Mouse (Mus musculus) adrenal gland, adult 2 months (tissue): ENCODE measurements at regions not wholly inside any gene's neighbourhood (a gene's known extent, or its start where the extent isn't known, plus 50 kb on each side); places are given as distances from the start of the nearest gene placed in this dataset.
A peak's percentile ranks its signal among the peaks of the same experiment; 100 is the strongest.
"Not testable (repeated sequence)": the region's sequence is repeated elsewhere in the genome, so short reads cannot be mapped to it uniquely, and the experiment has no call there.

Experiments
- DNase-seq: peaks from one replicate; pipeline ENCODE4 v3.0.0; 2021

DNA sequence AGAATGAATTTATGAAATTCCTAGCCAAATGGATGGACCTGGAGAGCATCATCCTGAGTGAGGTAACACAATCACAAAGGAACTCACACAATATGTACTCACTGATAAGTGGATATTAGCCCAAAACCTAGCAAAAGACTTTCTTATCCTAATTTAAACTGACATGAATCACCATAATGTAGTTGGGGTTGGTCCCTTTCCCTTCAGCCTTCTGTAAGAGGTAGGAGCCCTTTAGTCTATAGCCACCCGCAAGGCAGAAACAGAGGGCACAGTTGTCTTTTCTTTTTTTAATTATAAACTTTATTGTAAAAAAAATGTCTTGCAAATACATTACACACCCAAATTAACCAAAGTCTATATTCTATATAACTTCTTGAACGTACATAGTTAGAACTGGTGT is 81.3 kb downstream of the Ogfrl1 start:
- DNase-seq, result not testable (repeated sequence)

DNA sequence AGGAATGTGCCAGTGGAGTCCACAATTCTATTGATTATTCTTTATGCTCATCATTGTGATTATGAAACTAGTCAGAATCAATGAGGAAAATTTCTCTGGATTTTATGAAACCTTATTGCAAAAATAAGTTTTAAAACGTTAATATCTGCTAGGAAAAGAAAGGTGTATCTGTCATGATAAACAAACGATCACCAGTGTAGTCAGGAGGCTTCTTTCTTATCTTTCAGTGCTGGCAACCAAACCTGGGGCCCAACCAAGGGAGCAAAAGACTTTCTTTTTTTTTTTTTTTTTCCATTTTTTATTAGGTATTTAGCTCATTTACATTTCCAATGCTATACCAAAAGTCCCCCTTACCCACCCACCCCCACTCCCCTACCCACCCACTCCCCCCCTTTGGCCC is 82.7 kb downstream of the Ogfrl1 start:
- not testable (repeated sequence) for DNase-seq

DNA sequence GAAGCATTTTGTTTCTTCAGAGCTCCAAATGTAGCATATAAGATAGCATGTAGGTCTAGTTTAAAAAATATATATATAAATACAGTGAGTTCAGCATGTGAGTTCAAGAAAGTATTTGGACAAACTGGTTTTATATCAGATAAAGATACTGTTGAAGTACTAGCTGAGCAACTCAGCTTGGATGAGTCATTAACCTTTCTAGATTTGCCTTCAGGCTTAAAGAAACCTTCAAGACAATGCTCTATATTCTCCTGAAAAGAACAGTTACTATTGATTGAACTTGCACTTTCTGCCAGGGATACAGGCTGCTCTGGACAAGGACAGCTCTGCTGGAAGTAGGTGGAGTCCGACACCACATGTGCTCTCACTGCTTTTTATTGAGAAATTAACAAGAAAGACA is 104.9 kb downstream of the Ogfrl1 start:
- no peak for DNase-seq

DNA sequence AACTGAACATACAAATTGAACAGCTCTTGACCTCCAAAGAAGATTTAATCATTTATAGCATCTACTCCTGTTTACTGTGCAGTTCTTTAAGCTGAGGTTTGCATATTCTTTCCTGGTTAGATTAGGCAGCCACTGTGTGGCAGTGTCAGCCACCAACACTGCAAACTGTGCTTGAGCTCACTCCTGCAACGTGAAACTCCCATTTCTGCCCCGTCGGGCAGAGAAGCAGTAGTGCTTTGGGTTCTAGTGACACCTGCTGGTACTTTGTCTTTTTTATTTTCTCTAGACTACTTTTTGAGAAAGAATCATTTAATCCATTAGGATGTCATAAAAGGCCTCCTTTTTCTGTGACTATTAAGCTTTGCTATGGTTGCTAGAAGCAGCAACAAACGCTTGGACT is 110.8 kb downstream of the Ogfrl1 start:
- DNase-seq, result peak; percentile 57

DNA sequence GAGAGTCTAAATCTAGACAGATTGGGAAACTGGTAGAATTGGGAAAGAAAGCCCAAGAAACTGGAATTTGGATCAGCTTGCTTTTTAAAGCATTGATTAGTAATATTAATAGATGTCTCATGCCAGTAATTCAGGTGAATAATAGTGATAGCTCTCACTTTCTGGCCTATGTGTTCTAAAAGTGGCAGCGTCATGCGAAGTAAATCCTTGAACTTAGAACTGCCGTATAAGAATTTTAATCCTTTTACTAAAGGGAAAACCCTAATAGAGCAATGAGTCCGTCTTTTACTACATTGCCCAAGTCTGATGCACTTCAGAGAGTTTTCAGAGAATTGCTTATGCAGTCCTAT is 114.7 kb downstream of the Ogfrl1 start:
- DNase-seq, result no peak

DNA sequence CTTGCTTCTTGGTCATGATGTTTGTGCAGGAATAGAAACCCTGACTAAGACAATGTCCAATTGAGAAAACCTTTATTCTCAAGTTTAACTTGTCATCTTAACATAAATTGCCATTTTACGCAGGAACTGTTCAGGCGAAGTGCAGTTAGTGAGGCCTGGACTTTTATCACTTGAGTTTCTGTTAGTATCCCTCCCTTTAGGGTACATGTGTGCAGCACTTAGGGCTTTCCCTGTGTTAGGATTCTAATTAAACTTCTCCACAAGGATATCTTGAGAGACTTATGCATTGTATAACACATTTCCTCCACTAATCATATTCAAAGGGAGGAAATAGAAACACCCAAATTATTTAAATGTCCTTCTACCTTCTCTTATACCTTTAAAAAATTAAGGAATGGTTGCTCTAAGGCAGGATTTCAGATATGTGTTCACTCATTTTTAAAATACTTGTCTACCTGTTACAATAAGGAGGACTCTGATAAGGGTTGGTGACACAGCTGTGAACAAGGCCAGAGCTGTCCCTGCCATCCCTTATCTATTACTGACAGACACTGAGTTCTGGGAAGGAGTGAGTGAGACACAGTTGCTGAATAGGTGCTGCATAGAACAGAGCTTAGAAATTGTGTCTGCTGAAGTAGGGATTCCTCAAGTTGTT is 115.2 kb downstream of the Ogfrl1 start:
- no peak for DNase-seq

DNA sequence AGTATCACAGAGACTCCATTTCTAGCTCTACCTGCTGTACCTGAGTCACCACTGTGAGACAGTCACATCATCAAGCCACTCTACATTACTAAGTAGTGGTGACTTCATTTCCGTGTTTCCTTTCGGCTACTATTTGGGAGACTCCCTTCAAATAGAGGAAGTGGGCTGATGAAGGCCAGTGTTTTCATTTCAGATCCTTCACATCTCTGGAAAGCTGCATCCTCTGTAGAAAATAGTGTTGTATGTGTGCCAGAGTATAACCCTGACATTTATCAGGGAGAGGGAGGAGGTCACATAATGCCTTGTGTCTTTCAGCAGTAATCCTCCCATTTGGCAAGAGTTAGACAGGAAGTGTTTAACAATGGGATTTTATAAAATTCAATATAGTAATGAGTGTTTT is 117.7 kb downstream of the Ogfrl1 start:
- DNase-seq, result peak; percentile 58

DNA sequence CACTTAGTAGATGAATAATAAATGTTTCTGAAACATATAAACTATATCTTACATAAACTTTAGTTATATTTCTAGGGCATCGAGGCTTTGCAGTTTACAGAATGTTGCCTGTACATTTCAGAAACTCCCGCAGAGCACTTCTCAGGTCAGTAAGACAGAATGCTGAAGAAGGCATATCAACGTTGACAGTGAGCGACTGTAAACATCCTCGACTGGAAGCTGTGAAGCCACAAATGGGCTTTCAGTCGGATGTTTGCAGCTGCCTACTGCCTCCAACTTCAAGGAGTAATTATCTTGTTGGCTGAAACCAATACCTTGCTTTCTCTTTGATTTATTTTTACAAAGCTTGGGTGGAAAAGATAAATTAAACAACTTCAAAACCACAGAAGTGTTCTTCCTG is 125.5 kb downstream of the Ogfrl1 start:
- no peak for DNase-seq

DNA sequence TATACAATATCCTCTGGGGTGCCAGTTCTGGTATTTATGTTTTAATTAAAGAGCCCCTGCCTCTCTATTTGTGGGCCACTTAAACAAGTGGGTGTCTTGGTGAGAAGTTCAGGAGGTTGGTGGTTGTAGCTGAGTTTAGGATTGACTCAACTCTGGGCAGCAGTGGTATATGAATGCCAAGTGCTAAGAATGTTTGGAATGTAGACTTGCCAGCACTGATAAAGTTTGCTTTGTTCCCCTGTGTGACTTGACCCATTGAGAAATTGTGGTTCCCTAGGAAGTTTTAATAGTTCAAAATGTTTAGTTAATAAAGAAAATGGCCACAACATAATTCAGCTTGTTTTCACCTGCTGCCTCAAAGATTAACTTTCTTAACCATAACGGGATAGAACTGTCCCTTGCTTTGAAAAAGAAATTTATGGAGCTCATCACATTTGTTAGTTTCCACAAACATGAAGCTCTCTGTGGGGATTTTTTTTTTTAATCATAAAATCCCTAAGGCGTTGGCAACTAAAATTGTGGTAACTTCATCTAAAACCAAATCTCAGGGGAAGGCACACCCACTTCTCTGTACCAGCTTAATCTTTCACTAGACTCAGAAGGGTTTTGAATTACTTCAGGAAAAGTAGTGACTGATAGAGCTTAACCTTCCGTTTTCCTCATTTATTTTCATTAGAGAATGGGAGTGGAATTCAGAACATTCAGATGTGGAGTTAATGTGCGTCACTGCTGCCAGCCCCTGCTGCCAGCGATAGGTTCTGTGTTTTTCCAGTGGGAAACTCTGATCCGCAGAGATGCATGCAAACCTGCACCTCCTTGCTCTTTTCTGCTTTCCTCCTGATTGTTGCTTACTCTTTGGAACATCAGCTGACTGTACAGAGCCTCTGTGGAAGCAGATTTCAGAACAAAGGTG is 126.4 kb downstream of the Ogfrl1 start:
- DNase-seq, result peak; percentile 34

DNA sequence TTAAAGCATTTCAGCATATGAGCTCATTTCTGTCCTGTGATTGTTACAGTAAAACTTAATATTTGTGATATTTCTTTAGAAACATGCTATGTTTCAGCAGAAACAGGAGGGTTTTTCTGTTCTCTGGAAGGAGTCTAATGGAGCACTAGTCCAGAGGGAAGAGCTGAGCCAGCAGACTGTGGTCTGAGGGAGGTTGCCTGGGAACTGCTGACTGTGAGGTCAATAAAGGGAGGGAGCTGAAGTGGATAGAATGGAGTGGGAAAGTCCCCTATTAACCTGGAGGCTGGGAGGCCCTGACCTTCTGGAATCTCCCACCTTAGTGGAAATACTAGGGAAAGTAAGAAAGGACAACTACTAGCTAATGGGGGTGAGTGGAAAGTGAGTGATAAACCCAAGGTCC is 129.5 kb downstream of the Ogfrl1 start:
- no peak for DNase-seq

DNA sequence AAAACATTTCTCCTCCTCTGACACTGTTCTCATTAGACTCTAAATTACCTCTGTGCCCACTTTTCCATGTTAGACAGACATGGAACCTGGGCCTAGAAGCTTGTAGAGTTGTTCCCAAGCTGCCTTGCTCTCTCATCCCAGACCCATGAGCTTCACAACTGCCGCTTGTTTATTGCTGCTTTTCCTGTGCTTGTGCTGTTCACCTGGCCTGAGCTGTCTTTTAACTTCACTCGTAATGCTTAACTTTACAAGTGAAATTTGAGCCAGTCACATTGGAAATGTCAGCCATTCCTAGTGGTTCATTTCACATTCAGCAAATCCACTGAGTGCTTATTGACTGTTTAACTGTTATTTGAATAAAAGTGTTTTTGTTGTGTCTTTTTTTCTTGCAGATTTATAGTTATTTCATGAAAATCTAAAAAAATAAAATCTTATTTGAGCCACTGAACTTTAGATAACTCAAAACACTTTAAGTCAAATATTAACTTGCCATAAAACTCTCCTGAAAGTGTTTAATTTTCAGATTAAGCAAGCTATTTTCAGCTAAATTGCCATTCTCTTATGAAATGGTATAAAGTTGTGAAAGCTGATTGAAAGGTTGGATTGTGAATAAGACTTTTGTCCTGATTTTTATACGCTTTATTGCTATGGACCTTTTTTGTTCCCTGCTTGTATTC is 131.9 kb downstream of the Ogfrl1 start:
- no peak for DNase-seq

DNA sequence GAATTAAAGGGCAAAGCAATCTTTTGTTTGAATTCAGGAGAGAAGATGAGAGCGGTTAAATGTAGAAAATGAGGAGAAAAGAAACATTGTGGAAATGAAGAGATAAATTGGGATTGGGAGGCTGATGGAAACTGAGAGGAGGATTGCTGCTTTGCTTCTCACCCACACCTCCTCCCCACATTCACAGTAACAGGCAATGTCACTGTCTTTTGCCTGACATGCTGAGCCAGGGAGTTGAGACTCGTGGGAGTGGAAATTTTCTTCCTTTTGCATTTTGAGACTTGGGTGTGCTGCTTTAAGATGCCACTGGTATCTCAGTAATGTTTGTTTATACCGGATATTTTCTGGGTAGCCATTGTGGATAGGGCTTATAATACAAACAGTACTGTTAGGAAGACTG is 133.3 kb downstream of the Ogfrl1 start:
- DNase-seq, result no peak

DNA sequence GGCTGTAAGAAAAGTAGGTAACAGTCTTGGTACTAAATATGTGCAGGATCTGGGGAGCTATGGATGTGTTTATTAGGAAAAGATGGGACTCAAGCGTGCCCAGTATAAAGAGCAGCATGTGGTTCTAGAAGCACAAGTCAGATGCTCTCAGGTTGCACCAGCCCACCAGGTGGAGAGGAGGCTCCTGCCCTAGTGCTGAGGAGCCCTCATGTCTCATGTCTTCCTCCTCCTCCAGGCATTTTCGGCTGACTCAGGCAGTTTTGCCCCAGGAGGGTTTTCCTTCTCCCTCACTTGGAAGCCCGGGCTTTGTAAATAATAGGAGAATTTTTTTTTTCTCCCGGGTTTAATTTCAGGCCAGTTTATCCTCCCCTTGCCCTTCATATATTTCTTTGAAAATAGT is 133.8 kb downstream of the Ogfrl1 start:
- DNase-seq, result no peak

DNA sequence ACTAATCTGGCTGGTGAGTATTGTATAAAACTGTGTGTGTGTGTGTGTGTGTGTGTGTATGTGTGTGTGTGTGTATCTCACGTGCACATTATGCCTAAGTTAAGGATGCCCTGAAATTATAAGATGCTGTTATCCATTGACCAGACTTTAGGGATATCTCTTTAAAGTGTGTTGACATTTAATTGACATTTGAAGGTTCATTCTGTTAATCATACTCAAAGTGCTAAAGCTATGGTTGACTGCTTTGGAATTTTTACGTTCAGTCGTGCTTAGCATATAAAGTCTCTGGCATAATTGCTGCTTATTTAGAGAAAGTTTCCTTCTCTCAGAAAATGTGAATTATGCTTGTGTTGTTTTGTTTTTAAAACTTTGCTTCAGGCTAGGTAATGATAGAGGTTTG is 135.9 kb downstream of the Ogfrl1 start:
- no peak for DNase-seq

DNA sequence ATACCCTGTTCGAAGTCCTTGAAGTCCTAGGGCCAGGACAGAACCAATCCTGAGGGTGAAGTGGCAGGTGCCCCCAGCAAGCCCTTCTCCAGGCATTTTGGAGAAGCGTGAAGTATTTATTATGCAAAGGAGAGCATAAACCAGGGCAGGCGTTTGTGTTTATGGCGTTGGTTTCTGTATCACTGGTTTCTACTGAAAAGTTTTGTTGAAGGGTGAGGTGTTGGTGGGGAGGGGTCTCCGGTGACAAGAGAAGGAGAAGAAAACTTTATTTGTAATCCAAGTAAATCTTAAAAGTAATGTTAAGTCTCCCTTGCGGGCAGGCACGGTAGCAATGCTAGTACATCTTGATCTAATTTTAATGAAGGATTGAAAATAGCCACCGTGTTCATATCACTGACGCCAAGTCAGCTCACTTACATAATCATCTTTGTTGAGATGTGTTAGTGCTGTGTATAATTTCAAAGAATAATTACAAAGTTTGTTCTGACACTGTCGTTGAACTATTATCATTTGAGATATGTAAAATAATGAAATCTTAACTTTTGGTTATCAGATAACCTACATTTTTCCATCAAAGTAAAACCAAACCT is 140.2 kb downstream of the Ogfrl1 start:
- DNase-seq, result peak; percentile 44

DNA sequence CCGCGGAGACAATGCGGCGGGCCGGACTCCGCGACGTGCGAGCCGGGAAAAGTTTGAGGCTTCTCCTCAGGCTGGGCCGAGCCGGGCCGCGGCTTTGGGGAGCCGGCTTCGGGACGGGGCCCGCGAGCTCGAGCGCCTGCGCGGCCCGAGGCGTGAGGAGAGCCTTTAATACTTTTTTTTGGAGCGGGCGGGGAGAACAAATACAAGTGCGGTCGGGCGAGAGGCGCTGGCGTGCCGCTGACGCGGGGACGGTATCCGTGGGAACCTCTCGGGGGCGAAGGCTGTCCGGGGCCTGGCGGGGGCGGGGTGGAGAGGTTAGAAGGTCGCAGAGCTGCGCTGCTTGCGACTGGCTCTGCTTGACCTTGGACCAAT is 141.0 kb downstream of the Ogfrl1 start:
- DNase-seq, result peak; percentile 96

DNA sequence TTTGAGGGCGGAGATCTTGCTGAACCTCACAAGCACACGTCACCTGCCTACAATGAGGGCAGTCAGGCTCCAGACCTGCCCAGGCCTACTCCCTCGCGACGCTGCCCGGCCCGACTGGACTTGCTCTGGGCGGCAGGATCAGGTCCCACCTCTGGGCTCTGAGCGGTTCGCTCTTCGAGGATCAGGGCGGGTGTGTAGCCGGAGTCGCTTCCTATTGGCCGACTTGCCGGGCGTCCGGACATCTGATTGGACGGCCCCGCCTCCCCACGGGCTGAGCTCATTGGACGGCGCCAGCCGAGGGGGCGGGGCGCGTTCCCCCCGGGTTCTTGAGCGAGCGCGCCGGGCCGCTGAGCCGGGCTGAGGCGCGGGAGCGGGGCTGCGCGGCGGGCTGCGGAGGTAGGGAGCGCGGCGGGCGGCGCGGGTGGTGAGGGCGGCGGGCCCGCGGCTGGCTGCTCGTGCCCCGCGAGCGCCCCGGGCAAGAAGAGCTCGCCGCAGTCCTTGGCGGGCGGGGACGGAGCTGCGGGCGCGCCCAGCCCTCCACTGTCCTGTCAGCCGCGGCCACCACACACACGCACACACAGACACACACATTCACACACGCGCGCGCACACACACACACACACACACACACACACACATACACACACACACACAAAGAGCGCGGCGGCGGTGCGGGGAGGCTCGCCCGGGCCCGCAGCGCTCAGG is 141.5 kb downstream of the Ogfrl1 start:
- peak; percentile 98 for DNase-seq

DNA sequence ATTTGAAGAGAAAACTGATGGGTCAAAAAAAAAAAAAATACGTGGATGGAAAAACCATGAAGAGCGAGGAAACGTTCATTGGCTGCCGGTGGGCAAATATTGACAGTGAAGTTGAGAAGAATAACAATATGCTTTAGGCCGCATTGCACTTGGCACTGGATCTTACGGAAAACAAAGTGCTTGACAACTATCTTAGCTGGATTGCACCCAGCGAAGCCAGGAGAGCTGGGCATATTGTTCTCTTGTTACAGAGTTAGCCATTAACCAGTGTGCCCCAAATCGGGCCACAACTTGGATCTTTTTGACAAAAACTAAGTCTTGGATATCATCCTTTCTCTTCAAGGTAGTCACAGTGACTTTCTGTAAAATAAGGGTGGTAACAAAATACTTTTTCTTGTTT is 143.3 kb downstream of the Ogfrl1 start:
- no peak for DNase-seq

DNA sequence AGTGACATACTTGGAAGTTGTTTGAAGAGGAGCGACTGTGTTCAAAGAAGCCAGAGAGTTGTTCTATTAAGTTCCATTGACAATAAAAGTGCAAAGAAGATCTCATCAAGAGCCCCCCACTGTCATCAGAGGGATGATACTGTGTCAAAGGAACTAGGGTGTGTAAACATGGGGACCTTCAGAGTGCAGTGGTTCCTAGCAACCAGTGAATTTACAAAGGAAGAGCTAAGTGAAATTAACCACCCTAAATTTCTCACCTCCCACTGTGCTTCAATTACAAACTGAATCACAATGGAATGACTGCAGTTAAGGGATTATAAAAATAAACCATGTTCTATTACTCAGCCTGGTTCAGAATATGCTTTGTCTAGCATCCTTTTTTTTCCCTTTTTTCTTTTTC is 129.5 kb upstream of the 4933415F23Rik start:
- DNase-seq, result no peak

DNA sequence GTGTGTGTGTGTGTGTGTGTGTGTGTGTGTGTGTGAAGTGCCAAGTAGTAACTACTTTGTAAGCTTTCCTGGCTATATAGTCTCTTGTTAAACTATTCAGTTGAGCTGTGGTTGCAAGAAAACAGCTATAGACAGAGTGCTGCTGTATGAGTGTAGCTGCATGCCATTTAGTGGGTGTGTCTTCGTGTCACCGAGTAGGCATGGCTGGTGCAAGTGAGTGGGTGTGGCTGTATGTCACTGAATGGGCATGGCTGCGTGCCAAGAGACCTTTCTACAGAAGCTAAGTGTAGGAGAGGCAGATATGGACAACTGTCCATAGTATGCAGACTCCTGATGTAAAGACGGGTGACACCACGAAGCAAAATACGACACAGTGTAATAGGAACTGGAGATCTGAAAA is 126.4 kb upstream of the 4933415F23Rik start:
- DNase-seq, result no peak

DNA sequence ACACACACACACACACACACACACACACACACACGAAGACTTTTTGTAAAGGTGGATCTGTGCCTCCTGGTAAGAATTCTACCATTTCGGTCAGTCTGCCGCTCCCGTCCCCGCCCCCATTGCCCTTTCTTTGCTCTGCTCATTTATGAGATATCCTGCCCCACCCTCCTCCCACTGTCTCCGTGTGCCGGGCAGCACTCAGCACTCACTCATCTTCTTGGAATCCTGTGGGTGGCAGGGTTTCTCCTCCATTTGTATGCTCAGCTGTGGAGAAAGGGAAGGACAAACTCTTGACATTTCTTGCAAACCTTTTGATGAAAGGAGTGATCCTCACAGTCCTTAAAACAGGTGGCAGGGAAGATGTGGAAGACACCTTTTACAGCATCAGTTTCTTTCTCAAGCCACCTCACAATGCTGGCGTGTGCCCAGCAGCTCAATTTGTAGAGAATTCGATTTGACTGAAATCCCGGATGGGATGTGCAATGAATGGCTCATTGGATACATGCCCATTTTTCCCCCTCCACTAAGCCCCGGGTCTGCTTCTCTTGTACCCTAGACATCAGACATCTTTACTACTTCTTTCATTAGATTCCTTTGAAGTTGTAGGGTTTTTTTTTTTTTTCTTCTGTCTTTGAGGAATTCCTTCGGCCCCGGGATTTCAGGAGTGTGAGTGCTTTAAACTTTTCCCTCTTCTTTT is 112.6 kb upstream of the 4933415F23Rik start:
- DNase-seq, result no peak

DNA sequence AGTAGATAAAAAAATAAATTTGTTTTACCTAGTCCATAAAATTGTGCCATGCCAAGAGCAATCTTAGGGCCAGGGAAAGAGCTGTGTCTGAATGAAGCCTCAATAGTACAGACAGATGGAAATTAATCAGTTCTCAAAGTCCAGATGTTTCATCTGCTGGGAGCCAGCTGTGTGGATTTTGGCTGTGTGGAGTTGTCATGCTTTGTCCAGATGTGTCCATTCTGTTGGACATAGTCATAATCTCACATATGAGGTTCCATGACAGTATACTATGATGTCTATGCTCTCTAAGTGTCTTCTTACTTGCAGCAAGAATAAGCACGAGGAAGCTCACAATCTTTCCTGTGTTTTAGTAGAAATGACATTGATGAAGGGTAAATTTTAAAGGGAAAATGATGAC is 105.8 kb upstream of the 4933415F23Rik start:
- DNase-seq, result no peak
